Mouse (Mus musculus): ENCODE data around the gene Ptpre.

DNA sequence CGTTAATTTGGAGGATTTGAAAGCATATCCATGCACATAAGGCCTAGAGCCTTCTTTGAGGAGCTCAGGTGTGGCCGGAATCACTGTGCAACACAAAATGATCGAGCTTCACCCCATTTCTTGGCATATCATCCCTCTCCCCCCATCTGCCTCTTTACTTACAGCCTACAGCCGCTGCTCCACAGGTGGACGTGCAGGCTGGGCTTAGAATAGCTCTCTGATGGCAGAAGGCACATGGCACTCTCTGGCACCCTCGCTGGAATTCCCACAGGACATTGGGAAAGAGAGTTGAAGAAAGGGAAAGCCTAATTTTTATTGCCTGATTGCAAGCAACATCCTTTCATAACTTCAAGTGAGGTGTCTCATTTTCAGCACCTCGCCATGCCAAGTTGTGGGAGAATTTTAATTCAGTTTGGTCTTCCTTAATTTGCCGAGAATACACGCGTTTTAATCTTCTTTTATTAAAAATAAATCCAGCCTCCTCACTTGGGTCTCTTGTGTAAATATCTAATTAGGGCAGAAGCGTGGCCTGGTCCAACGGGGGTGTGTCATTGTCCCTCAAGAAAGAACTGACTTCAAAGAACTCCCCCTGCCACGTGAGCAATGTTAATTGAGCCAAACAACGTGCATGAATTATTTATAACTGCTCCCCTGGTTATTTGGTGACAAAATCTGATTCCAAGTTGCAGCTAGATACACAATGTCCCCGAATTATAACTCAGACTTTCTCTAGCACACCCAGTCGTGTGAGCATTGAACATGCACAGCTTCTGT, 97.8 kb downstream of the Ptpre start:
- TF ChIP-seq ZC3H11A (IDR thresholded peaks at IDR 0.05; ENCODE audit: low read depth, low read length), result no peak
- no peak for TF ChIP-seq CTCF (conservative IDR thresholded peaks at IDR 0.05 in 1 of 2, IDR thresholded peaks at IDR 0.05 in 1 of 2; ENCODE audit: low read depth in 2 of 2, low read length in 2 of 2)
- no peak for TF ChIP-seq MXI1 (IDR thresholded peaks at IDR 0.05; ENCODE audit: low read depth, low read length)
- no peak for TF ChIP-seq KAT2A (IDR thresholded peaks at IDR 0.05; ENCODE audit: insufficient replicate concordance, low read length)
- no peak for TF ChIP-seq POLR2AphosphoS2 (IDR thresholded peaks at IDR 0.05; ENCODE audit: low read depth, low read length)
- no peak for TF ChIP-seq POLR2A (IDR thresholded peaks at IDR 0.05; ENCODE audit: low read depth, low read length)
- TF ChIP-seq JUND (conservative IDR thresholded peaks at IDR 0.05; ENCODE audit: low read depth, low read length), result no peak
- no peak for TF ChIP-seq EP300 (IDR thresholded peaks at IDR 0.05; ENCODE audit: low read length)
- no peak for TF ChIP-seq SMC3 (IDR thresholded peaks at IDR 0.05; ENCODE audit: low read depth, low read length)
